Mouse (Mus musculus) midbrain, embryonic 12.5 days (tissue): ENCODE measurements at regions not wholly inside any gene's neighbourhood (a gene's known extent, or its start where the extent isn't known, plus 50 kb on each side); places are given as distances from the start of the nearest gene placed in this dataset.
A peak's percentile ranks its signal among the peaks of the same experiment; 100 is the strongest.

Source experiments
- ATAC-seq: fragments of 200-750 bp; cut with Nextera tagmentation; 2 replicates; pipeline ENCODE4 v1.8.0; 2017; ENCODE audit warnings: low read depth, moderate TSS enrichment, moderate library complexity; ENCODE audit not compliant: low FRiP score
- H3K27ac ChIP-seq: fragments of 300-500 bp; sonication (generic); replicated peaks from 2 replicates; pipeline ENCODE4 v1.5.1; 2016; ENCODE audit warnings: mild to moderate bottlenecking
- H3K27me3 ChIP-seq: fragments of 300-500 bp; sonication (generic); 2 replicates; pipeline ENCODE4 v1.6.1; 2016; ENCODE audit warnings: mild to moderate bottlenecking
- H3K36me3 ChIP-seq: fragments of 300-500 bp; sonication (generic); 2 replicates; pipeline ENCODE4 v1.6.1; 2016
- H3K4me1 ChIP-seq: fragments of 300-500 bp; sonication (generic); 2 replicates; pipeline ENCODE4 v1.6.1; 2016
- H3K4me2 ChIP-seq: fragments of 300-500 bp; sonication (generic); replicated peaks from 2 replicates; pipeline ENCODE4 v1.6.1; 2016; ENCODE audit warnings: mild to moderate bottlenecking, moderate library complexity
- H3K4me3 ChIP-seq: fragments of 300-500 bp; sonication (generic); 2 replicates; pipeline ENCODE4 v1.5.1; 2016; ENCODE audit warnings: mild to moderate bottlenecking
- H3K9ac ChIP-seq: fragments of 300-500 bp; sonication (generic); replicated peaks from 2 replicates; pipeline ENCODE4 v1.6.1; 2016; ENCODE audit warnings: mild to moderate bottlenecking, moderate library complexity
- H3K9me3 ChIP-seq: fragments of 300-500 bp; sonication (generic); 2 replicates; pipeline ENCODE4 v1.6.1; 2016; ENCODE audit warnings: mild to moderate bottlenecking
- WGBS: fragments of 180-500 bp; shearing (Covaris S2); methylation state at CpG from one replicate; pipeline ENCODE4 v1.1.7; 2016; 5-methylcytosine and 5-hydroxymethylcytosine counted together

- 90% methylated on average over 5 of the region's 5 CpGs for WGBS
- Histone ChIP-seq H3K4me1 (no peaks in the 10 kb centered on the region), H3K4me3 (no peak overlapping the region), H3K36me3 (no peaks in the 10 kb centered on the region), H3K9ac (no peak overlapping the region), H3K9me3 (no peaks in the 10 kb centered on the region), H3K27me3 (no peaks in the 10 kb centered on the region), H3K27ac (no peak overlapping the region), H3K4me2 (no peak overlapping the region)
- ATAC-seq: no peak
Observed at GRCm38 (mm10) chr3:15181111-15181510, 151.0 kb downstream of the Gm9733 start.

GRCm38 (mm10) chr3:15186731-15187130 is 145.4 kb downstream of the Gm9733 start:
- Histone ChIP-seq H3K27ac (no peak overlapping the region), H3K9me3 (no peaks in the 10 kb centered on the region), H3K4me3 (no peak overlapping the region), H3K4me1 (no peaks in the 10 kb centered on the region), H3K4me2 (no peak overlapping the region), H3K9ac (no peak overlapping the region), H3K36me3 (no peaks in the 10 kb centered on the region), H3K27me3 (no peaks in the 10 kb centered on the region)
- ATAC-seq: no peak
- 82% methylated on average over 3 of the region's 3 CpGs for WGBS

DNA sequence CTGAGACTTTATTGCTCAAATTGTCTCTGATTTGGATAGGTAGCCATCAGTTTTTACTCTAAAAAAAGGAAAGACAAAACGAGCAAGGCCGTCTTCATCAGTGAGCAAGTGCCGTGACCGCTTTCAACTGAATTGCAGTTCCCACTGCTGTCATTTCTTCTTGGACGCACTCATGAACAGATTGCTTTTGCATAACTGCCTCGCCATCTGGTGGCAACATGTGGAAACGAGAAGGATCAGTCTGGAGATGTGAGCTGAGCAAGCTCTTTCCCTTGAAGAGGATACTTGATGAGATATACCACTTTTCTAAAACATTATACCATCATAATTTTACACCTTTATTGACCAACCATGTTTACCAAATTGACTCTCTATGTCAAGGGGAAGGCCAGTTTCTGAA is 137.7 kb downstream of the Gm9733 start:
- H3K4me2 ChIP-seq: no peak overlapping the region
- WGBS: 6% methylated on average over 7 of the region's 7 CpGs
- H3K27me3 ChIP-seq: no peaks in the 10 kb centered on the region
- no peaks in the 10 kb centered on the region for H3K9me3 ChIP-seq
- H3K4me1 ChIP-seq: no peaks in the 10 kb centered on the region
- no peak overlapping the region for H3K9ac ChIP-seq
- no peak overlapping the region for H3K27ac ChIP-seq
- peak; percentile 95 for ATAC-seq
- H3K36me3 ChIP-seq: no peaks in the 10 kb centered on the region
- H3K4me3 ChIP-seq: no peak overlapping the region

- H3K27me3 ChIP-seq: no peaks in the 10 kb centered on the region
- no peak overlapping the region for H3K27ac ChIP-seq
- no peak overlapping the region for H3K9ac ChIP-seq
- H3K4me3 ChIP-seq: no peak overlapping the region
- ATAC-seq: no peak
- no peaks in the 10 kb centered on the region for H3K36me3 ChIP-seq
- H3K4me2 ChIP-seq: no peak overlapping the region
- WGBS: 86% methylated on average over 1 of the region's 1 CpGs
- H3K9me3 ChIP-seq: no peaks in the 10 kb centered on the region
- H3K4me1 ChIP-seq: no peaks in the 10 kb centered on the region
Observed at GRCm38 (mm10) chr3:15196101-15196500, 136.0 kb downstream of the Gm9733 start.

DNA sequence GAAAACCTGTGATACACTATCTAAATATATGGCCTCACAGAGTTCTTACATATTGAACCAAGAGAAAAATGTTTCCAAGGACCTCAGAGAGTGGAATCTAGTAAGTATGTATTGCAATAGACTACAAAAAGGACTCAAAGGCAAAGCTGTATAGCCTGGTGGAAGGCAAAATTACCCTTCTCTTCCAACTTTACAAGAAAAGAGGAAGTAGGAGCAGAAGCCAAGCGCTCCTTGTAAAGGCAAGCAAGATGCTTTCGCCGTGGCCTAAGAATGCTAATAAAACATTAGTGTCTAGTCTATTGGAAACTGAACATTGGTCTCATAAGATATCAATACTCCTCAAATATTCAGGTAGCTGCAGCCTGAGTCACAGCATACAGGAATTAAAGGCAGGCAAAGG is 134.0 kb downstream of the Gm9733 start:
- no peaks in the 10 kb centered on the region for H3K36me3 ChIP-seq
- H3K27ac ChIP-seq: no peak overlapping the region
- no peaks in the 10 kb centered on the region for H3K9me3 ChIP-seq
- no peaks in the 10 kb centered on the region for H3K4me1 ChIP-seq
- H3K27me3 ChIP-seq: no peaks in the 10 kb centered on the region
- no peak overlapping the region for H3K4me3 ChIP-seq
- no peak overlapping the region for H3K4me2 ChIP-seq
- H3K9ac ChIP-seq: no peak overlapping the region
- 89% methylated on average over 3 of the region's 3 CpGs for WGBS
- ATAC-seq: no peak

- no peaks in the 10 kb centered on the region for H3K27me3 ChIP-seq
- no peak overlapping the region for H3K9ac ChIP-seq
- H3K36me3 ChIP-seq: no peaks in the 10 kb centered on the region
- ATAC-seq: no peak
- no peaks in the 10 kb centered on the region for H3K4me1 ChIP-seq
- no peaks in the 10 kb centered on the region for H3K9me3 ChIP-seq
- no peak overlapping the region for H3K27ac ChIP-seq
- H3K4me2 ChIP-seq: no peak overlapping the region
- no peak overlapping the region for H3K4me3 ChIP-seq
- WGBS: 40% methylated on average over 1 of the region's 1 CpGs
Observed at GRCm38 (mm10) chr3:15200309-15200708, 131.8 kb downstream of the Gm9733 start.

DNA sequence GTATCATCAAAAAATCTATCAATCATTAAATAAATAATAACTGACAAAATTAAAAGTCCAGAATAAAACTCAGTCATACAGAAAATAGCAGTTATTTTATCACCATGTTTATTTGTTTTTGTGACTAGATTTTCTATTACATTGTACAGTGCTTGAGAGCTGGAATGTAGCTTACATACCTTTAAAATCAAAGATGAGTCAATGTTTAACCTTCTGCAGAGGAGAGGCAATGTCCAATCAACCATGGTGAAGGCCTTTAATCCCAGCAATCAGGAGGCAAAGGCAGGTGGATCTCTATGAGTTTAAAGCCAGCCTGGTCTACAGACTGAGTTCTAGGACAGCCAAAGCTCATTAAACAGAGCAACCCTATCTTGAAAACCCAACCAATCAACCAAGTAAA is 131.1 kb downstream of the Gm9733 start:
- no peak overlapping the region for H3K4me2 ChIP-seq

DNA sequence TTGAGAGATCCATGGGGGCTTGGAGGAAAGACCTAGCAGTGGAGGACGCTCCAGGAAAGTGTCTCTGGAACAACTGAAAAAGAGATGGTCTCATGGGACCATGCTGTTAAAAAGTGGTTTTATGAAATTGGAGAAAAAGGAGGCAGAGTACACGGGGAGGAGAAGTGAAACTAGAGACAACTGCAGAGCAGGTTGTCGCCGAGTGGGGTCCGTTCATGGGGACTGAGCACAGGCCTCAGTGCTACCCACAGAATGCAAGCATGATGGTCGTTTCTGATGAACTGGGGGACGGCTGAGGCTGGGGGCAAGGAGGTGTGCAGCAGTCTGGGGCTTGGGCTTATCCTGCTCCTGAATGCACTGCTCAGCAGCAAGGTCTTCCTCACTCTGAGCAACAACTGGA is 129.3 kb downstream of the Gm9733 start:
- no peak overlapping the region for H3K4me2 ChIP-seq
- ATAC-seq: no peak
- no peaks in the 10 kb centered on the region for H3K27me3 ChIP-seq
- H3K4me1 ChIP-seq: no peaks in the 10 kb centered on the region; the same call in 1 of the 2 replicates
- no peaks in the 10 kb centered on the region for H3K36me3 ChIP-seq
- WGBS: 87% methylated on average over 7 of the region's 7 CpGs
- H3K9ac ChIP-seq: no peak overlapping the region
- no peaks in the 10 kb centered on the region for H3K9me3 ChIP-seq
- H3K4me3 ChIP-seq: no peak overlapping the region
- no peak overlapping the region for H3K27ac ChIP-seq

More for the DNA sequence above, 131.1 kb downstream of the Gm9733 start:
- Histone ChIP-seq H3K4me3 (no peak overlapping the region), H3K9ac (no peak overlapping the region), H3K36me3 (no peaks in the 10 kb centered on the region), H3K4me1 (no peaks in the 10 kb centered on the region; the same call in 1 of the 2 replicates), H3K9me3 (no peaks in the 10 kb centered on the region), H3K27ac (no peak overlapping the region), H3K27me3 (no peaks in the 10 kb centered on the region)
- ATAC-seq: no peak

GRCm38 (mm10) chr3:15205266-15206229 is 126.6 kb downstream of the Gm9733 start:
- Histone ChIP-seq H3K27me3 (no peaks in the 10 kb centered on the region), H3K36me3 (no peaks in the 10 kb centered on the region), H3K4me1 (no peaks in the 10 kb centered on the region; the same call in 1 of the 2 replicates), H3K27ac (no peak overlapping the region), H3K4me2 (no peak overlapping the region), H3K9me3 (no peaks in the 10 kb centered on the region), H3K9ac (no peak overlapping the region), H3K4me3 (no peak overlapping the region)
- WGBS: 16% methylated on average over 6 of the region's 6 CpGs
- ATAC-seq: peak; percentile 82

DNA sequence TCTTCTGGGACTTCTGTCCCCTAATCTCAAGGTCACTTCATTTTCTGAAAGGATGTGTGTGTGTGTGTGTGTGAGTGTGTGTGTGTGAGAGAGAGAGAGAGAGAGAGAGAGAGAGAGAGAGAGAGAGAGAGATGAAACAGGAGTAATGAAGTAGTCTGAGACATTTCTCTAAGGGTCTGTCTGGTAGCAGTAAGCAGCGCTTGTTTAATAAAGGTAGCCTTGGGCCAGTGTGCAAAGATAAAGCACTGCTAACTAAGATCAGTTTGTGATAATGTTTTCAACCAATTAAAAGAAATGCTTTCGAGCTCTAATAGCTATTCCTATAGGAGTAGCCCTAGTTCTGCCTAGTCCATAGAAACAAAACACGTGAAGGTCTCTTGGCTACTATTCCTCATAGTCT is 119.7 kb downstream of the Gm9733 start:
- 90% methylated on average over 3 of the region's 3 CpGs for WGBS
- no peak for ATAC-seq
- H3K36me3 ChIP-seq: no peaks in the 10 kb centered on the region
- H3K9me3 ChIP-seq: no peaks in the 10 kb centered on the region
- no peak overlapping the region for H3K9ac ChIP-seq
- H3K4me3 ChIP-seq: no peak overlapping the region
- H3K4me2 ChIP-seq: no peak overlapping the region
- no peaks in the 10 kb centered on the region for H3K27me3 ChIP-seq
- H3K27ac ChIP-seq: no peak overlapping the region
- H3K4me1 ChIP-seq: no peaks in the 10 kb centered on the region

- H3K9ac ChIP-seq: no peak overlapping the region
- H3K36me3 ChIP-seq: no peaks in the 10 kb centered on the region
- no peak overlapping the region for H3K4me3 ChIP-seq
- H3K4me2 ChIP-seq: no peak overlapping the region
- no peak for ATAC-seq
- H3K9me3 ChIP-seq: no peaks in the 10 kb centered on the region
- no peak overlapping the region for H3K27ac ChIP-seq
- H3K4me1 ChIP-seq: no peaks in the 10 kb centered on the region
- no peaks in the 10 kb centered on the region for H3K27me3 ChIP-seq
Observed at GRCm38 (mm10) chr3:15217591-15217990, 114.5 kb downstream of the Gm9733 start.

DNA sequence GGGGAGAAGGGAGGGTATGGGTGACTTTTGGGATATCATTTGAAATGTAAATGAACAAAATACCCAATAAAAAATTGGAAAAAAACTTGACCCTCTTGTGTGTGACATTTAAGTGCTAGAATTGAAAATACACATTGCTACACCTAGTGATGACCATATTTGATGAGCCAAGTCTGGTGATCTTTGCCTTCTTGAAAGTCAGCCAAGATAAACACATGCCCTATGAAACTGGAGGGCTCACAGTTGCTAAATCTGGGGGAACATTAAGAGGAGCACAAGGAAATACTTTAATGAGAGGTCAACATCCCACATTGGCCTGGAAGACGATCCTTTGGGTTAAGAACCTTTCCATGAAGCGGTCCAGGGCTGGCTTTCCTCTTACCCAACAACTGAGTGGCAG is 112.8 kb downstream of the Gm9733 start:
- 96% methylated on average over 2 of the region's 2 CpGs for WGBS
- Histone ChIP-seq H3K36me3 (no peaks in the 10 kb centered on the region), H3K4me2 (no peak overlapping the region), H3K4me1 (no peaks in the 10 kb centered on the region), H3K4me3 (no peak overlapping the region), H3K27ac (no peak overlapping the region), H3K9me3 (no peaks in the 10 kb centered on the region), H3K9ac (no peak overlapping the region), H3K27me3 (no peaks in the 10 kb centered on the region)
- no peak for ATAC-seq

GRCm38 (mm10) chr3:15223266-15223665 is 108.8 kb downstream of the Gm9733 start:
- ATAC-seq: no peak
- Histone ChIP-seq H3K4me1 (no peaks in the 10 kb centered on the region), H3K4me2 (no peak overlapping the region), H3K9ac (no peak overlapping the region), H3K27me3 (no peaks in the 10 kb centered on the region), H3K36me3 (no peaks in the 10 kb centered on the region), H3K4me3 (no peak overlapping the region), H3K9me3 (no peaks in the 10 kb centered on the region), H3K27ac (no peak overlapping the region)
- WGBS: 89% methylated on average over 6 of the region's 6 CpGs
